Mouse (Mus musculus): ENCODE data around the gene Scarb2.

The Scarb2 gene

DNA sequence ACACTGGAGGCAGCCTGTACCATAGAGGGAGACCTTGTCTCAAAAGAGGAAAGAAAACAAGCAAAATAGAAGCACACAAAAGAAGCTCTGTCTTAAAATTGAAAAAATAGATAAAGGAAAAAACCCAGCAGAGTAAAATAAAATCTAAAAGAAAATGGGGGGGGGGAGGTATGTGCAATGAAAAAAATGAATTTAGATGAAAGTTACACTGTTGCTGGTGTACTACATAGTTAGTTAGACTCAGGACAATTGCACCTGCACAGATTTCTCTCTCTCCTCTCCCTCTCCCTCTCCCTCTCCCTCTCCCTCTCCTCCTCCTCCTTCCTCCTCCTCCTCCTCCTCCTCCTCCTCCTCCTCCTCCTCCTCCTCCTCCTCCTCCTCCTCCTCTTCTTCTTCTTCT lies at the start of gene Scarb2:
Gene Scarb2 (minus strand): TSS at position 101 of the 400 bp plus-strand sequence.
- TF ChIP-seq GATA4 (IDR thresholded peaks at IDR 0.05; ENCODE audit: insufficient replicate concordance, low read length), result no peak

DNA sequence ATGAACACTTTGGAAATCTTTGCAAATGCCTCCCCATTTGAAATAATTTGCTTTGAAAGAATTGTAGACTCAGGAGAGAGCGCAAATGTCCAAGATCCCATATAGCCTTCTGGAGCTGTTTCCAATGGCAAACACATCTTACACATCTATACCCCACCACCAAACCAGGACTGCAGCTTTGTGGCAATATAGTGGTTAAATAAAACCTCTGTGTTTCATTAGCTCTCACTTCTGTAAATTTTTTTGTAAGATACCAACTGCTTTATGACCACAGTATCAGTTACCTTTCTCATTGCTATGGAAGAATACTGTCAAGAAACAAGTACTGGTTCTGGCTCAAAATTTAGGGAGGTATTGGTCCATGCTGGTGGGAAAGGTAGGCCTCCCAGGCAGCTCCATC lies 49.3 kb upstream of the Scarb2 start:
- no peak for TF ChIP-seq GATA4 (IDR thresholded peaks at IDR 0.05; ENCODE audit: insufficient replicate concordance, low read length)

DNA sequence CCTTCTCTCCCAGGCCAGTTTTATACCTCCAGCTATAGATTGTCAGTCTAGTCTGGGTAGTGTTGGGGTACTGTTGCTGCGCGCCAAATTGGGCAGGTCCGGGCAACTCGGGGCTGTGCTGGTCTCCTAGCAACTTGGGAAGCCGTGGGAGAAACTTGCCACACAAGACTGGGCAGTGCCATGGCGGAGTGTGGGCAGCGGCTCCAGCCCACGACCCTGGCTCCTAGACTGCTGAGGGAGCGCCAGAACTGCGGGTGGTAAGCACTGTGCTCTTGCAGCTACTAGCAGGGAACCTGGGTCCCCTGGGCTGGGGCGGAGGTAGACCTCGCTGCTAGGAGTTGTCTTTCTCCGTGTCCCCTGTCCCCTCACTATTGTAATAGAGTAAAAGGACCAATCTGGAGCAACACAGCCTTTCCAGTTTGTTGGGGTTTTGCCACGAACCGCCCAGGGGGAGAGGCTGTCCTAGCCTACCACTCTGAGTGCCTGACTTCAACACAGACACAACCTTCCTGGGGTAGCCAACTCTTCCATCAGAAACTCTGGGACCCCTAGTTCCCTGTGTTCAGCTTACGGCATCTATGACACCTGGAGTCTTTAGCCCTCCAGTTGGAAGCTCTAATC lies 48.4 kb upstream of the Scarb2 start, which contains the start of gene Fam47e:
Gene Fam47e (plus strand): TSS at position 179 of the 621 bp plus-strand sequence.
- TF ChIP-seq GATA4 (IDR thresholded peaks at IDR 0.05; ENCODE audit: insufficient replicate concordance, low read length), result no peak

DNA sequence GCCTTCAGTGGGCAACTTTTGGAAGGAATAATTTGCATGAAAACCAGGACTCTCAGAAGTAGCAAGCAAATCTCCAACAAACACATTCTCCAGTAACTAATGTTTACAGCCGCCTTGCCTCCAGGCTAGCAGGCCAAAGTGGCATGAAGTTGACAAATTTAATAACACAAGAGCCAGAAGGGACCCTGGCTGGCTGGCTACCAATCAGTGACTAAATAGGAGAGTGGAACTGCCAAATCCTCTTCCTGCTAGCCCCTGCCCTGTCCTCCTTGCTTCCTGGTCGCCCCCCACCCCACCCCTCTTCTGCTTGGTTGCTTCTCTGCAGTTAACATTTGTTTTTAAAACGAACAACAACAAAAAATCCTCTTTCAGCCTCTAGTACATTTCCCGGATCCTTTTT lies 47.8 kb upstream of the Scarb2 start:
- TF ChIP-seq GATA4 (IDR thresholded peaks at IDR 0.05; ENCODE audit: insufficient replicate concordance, low read length), result no peak

DNA sequence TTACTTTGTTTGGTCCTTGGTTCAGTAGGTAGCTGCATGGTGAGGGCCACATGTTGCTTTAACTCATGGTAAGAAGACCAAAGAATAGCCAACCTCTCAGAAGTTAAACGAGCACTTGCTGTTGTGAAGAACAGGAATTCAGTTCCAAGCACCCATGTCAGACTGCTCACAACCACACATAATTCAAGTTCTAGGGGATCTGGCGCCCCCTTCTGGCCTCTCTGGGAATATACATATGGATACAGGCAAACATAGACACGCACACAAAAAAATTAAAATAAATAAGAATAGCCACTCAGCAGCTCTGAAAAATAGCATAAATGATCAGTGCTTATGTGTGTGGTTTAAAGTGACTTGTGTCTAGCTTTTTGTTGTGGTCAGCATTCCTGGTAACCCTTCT lies 47.3 kb upstream of the Scarb2 start:
- TF ChIP-seq GATA4 (IDR thresholded peaks at IDR 0.05; ENCODE audit: insufficient replicate concordance, low read length), result no peak

DNA sequence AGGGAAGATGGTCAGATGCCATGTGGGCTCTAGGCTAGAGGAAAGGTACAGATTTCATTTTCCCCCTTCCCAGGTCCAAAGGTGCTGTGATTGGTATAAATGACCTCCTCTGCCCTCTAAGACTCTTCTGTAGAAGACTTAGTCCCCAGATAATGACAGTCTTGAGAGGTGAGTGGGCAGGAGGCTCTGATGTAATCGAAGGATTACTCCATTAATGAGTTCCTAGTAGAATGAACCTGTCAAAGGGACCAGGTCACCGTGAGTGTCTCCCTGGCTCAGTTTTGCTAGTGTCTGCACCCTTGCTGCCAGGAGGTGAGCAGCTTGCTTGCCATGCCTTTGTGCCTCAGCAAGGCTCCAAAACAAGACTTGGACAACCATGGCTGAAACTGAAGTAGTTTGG lies 46.0 kb upstream of the Scarb2 start:
- TF ChIP-seq GATA4 (IDR thresholded peaks at IDR 0.05; ENCODE audit: insufficient replicate concordance, low read length), result no peak

DNA sequence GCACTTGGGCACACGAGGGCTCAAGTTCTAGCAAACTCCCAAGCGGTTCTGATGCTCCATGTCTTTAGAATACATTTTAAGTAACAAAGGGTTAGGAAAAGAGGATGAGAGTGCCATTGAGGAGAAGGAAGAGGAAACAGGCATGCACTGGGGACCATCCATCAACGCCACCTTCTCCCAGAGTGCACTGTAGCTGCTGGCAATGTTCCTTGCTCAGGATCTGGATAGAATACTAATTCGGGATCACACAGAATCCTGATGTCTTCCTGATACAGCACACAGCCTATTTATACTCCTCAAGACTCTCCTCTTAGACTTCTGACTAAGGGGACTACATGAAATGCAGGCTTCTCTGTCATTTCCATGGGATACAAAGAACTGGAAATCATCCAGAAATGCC lies 33.1 kb upstream of the Scarb2 start:
- no peak for TF ChIP-seq GATA4 (IDR thresholded peaks at IDR 0.05; ENCODE audit: insufficient replicate concordance, low read length)

DNA sequence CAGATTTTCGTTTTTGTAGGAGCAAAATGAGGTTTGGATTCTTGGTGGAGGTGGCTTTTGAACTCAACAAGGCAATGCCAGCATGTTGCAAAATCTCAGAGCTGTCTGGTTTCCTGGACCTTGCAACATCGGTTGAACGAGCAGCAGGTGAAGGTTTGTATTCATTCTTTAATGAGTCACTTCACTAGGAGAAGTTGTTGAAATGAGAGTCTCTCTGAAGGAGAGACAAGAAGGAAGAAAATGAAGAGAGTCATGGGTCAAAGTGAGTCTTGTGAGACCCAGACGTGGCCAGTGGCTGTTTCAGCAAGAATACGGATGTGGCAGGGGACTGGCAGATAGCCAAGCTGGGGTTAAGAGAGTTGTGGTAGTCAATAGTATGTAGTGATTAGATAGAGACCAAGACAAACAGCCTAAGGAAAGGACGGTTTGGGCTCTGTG lies 18.2 kb upstream of the Scarb2 start:
- no peak for TF ChIP-seq GATA4 (IDR thresholded peaks at IDR 0.05; ENCODE audit: insufficient replicate concordance, low read length)

DNA sequence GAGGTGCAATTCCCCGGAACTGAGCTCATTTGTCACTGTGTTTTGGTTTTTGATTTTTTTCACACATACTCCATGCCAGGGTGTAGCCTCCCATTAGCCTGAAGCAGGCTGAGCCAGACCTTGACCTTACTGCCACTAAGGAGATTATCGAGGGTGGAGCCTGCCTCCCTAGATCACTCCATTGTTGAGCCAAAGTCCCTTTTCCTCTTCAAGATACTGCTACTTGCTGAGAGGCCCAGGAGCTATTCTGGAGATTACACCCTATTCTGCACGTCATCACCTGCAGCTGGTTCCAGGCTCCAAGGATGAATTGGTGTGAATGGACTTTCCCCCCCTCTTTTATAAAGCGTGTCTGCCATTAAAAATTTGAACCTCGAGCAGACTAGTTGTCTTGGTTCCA lies 5.4 kb upstream of the Scarb2 start:
- TF ChIP-seq GATA4 (IDR thresholded peaks at IDR 0.05; ENCODE audit: insufficient replicate concordance, low read length), result no peak

DNA sequence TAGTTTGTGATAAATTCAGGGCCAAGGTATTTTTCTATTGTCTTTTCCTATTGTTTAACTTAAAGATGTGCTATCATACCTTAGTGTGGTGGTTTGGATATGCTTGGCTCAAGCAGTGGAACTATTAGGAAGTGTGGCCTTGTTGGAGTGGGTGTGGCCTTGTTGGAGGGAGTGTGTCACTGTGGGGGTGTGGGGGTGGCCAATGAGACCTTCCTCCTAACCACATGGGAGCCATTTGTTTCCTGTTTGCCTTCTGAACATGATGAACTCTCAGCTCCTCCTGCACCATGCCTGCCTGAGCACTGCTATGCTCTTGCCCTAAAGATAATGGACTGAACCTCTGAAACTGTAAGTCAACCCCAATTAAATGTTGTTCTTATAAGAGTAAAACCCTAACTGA lies 4.6 kb upstream of the Scarb2 start:
- TF ChIP-seq GATA4 (IDR thresholded peaks at IDR 0.05; ENCODE audit: insufficient replicate concordance, low read length), result no peak

DNA sequence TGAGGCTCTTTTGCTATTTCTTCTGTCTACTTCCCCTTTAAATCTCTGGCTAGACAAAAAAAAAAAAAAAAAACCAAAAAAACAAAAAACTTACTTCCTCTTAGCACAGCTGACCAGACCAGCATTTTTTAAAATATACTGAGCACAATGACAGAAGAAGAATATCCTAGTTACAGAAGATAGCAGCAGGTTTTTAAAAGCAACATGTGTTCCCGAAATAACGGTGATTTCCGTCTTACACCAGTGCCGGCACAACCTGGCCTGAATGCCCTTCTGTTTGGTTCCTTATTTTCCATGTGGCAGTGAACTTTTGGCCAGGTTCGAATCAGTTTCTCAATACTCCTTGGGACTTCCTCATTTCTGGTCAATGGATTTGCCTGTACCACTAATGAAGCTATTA lies 2.2 kb upstream of the Scarb2 start:
- no peak for TF ChIP-seq GATA4 (IDR thresholded peaks at IDR 0.05; ENCODE audit: insufficient replicate concordance, low read length)

DNA sequence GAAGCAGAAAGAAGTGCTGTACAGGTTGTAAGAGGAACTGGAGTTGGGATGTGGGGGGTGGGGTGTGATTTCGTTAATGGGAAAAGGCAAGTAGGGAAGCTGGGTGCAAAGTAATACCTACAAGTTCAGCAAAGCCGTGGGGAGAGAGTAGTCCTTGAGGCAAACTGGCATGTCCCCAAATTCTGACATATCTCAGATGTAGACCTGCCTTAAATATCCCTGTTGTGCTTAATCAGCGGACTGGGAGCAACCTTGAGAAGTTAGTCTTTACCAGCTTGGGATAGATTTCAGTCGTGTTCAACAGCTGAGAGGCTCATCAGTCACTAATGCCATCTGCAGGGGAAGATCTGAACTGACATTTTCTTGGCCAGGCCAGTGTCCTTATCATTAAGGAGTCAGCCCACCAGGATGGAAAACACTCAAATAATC lies 318 bp downstream of the Scarb2 start:
- no peak for TF ChIP-seq GATA4 (IDR thresholded peaks at IDR 0.05; ENCODE audit: insufficient replicate concordance, low read length)

DNA sequence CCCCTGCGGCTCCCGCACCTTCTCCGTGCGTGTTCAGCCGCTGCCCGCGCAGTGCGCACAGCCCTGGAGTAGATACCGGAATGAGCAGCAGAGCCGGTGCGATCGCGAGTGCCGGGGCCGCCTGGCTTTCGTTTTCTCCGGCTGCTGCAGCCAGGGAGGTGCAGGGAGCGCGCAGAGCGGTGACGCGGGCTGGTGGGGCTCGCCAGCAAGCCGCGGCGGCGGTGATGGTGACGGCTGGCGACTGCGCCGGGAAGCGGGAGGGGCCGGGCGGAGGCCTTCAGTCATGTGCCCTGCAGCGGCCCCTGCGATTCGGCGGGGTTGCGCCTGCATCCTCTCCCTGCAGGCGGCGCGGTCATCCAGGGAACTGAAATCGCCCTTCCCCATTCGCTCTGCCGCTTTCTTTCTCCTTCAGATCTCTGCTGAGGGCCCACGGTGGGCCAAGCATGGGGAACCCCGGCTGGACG lies 1.2 kb downstream of the Scarb2 start:
- no peak; the same call in 1 of the 2 replicates for TF ChIP-seq GATA4 (IDR thresholded peaks at IDR 0.05; ENCODE audit: insufficient replicate concordance, low read length)

DNA sequence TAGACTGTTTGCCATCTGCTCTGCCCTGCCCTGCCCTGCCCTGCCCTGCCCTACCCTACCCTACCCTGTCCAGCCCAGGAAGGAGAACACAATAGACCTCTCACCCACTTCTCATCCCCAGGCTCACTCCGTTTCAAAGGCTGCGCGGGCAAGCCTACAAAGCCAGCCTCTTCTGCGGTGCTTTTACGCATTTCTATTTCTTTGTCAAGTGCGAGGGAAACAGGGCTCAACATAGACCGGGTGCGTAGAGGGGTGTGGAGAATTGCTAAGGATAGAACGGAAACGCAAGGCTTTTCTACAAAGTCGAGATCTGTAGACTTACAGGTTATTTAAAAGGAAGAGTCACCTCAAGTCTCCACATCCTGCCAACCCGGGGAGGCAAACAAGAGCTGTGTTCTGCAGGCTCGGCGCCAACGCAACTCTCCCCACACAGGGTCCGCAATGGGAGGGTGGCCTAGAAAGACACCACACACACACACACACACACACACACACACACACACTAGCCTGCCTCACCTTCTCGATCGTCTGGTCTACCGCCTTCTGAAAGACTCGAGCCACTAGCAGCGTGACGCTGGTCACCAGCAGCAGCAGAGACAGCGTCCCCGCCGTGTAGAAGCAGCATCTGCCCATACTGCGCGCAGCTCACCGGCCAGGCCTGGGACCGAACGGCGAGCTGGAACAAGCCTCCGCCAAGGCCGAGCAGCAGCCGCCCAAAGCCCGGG lies 1.8 kb downstream of the Scarb2 start:
- TF ChIP-seq GATA4 (IDR thresholded peaks at IDR 0.05; ENCODE audit: insufficient replicate concordance, low read length), result no peak

DNA sequence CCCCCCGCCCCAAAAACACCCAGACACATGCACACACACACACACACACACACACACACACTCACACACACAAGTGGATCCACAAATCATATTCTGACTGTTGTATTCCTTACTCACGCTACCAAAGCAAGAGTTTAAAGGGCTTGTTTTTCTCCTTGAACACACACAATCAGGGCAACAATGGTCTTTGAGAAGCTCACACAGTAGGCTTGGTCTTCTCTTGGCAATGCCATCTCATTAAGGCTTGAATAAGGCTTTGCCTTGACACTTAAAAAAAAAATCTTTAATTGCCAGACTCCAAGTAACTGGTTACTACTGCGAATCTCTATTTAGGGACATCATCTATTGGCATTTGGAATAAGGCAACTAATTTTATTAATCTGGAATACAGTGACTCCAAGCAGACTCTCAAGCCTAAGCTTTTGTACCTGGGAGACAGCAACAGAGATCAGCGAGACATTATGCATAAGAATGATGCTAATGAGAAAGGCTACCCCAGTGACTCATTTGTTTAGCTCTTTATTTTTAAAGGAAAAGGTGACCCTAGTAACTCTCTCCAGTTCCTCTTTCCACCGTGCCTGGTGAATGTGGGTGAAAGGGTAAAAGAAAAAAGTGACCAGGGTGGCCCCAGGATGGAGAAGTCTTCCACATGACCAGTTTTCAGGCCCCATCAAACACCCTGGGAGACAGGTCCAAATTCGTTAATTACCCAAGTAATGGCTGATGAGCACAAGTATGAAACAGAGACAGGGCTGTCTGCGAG lies 2.6 kb downstream of the Scarb2 start:
- no peak for TF ChIP-seq GATA4 (IDR thresholded peaks at IDR 0.05; ENCODE audit: insufficient replicate concordance, low read length)

DNA sequence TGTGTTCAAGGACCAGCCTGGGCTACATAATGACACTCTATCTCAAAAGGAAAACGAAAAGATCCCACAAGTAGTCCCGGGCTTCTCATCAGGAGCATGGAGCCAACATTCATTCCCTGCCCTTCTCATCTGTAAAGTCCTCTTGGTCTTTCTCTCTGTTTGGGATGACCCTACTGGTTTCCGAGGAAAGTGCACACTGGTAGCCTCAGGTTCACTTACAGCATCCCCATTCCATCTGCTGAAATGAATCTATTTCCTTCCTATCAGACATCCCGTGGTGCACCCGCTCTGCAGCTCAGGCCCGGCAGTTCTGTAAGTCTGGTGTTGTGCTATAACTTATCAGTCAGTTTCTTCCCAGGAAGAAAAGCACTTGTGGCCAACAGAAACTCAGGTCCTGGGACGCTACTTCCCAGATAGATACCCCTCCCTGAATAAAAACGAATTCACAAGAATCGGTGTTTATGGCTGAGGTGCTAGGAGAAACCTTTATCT lies 3.2 kb downstream of the Scarb2 start:
- TF ChIP-seq GATA4 (IDR thresholded peaks at IDR 0.05; ENCODE audit: insufficient replicate concordance, low read length), result peak; percentile 15; the same call in 1 of the 2 replicates

All from liver, adult (tissue).